Mouse (Mus musculus) spleen, postnatal 10 days (tissue): ENCODE measurements around the gene Bcl2l12.
"Not testable (repeated sequence)": the region's sequence is repeated elsewhere in the genome, so short reads cannot be mapped to it uniquely, and the experiment has no call there.

Source experiments
- DNase-seq, 2 experiments: peaks; one replicate each; pipeline ENCODE4 v3.0.0; 2021 to 2022; ENCODE audit warnings: low spot score in 2 of 2

Gene Bcl2l12

GRCm38 (mm10) chr7:44998501-44998955 is at the start of gene Bcl2l12:
TSS of gene Bcl2l12 (minus strand) at chr7:44998712.
- peak; percentile 50 to 68 for DNase-seq

GRCm38 (mm10) chr7:45047491-45047890 is 49.0 kb upstream of the Bcl2l12 start:
- DNase-seq, result no peak

GRCm38 (mm10) chr7:45046853-45047350 is 48.4 kb upstream of the Bcl2l12 start:
- DNase-seq, result no peak

GRCm38 (mm10) chr7:45045741-45046140 is 47.2 kb upstream of the Bcl2l12 start:
- no peak for DNase-seq

GRCm38 (mm10) chr7:45043307-45043706 is 44.8 kb upstream of the Bcl2l12 start:
- DNase-seq, result no peak

- no peak for DNase-seq
Observed at GRCm38 (mm10) chr7:45040851-45041250, 42.3 kb upstream of the Bcl2l12 start.

- no peak for DNase-seq
Observed at GRCm38 (mm10) chr7:45038411-45038810, 39.9 kb upstream of the Bcl2l12 start.

- DNase-seq, result peak; percentile 63 to 85
Observed at GRCm38 (mm10) chr7:45037720-45038361, 39.3 kb upstream of the Bcl2l12 start.

GRCm38 (mm10) chr7:45036702-45037101 is 38.2 kb upstream of the Bcl2l12 start:
- no peak for DNase-seq

- no peak for DNase-seq
Observed at GRCm38 (mm10) chr7:45035631-45036030, 37.1 kb upstream of the Bcl2l12 start.

- no peak for DNase-seq
Observed at GRCm38 (mm10) chr7:45033722-45034359, 35.3 kb upstream of the Bcl2l12 start.

- DNase-seq, result no peak
Observed at GRCm38 (mm10) chr7:45030857-45031256, 32.3 kb upstream of the Bcl2l12 start.

GRCm38 (mm10) chr7:45029995-45030394 is 31.5 kb upstream of the Bcl2l12 start:
- DNase-seq, result no peak

GRCm38 (mm10) chr7:45028351-45028750 is 29.8 kb upstream of the Bcl2l12 start:
- no peak for DNase-seq

GRCm38 (mm10) chr7:45027761-45028160 is 29.2 kb upstream of the Bcl2l12 start:
- DNase-seq, result no peak

GRCm38 (mm10) chr7:45026256-45026655 is 27.7 kb upstream of the Bcl2l12 start:
- no peak for DNase-seq

- no peak for DNase-seq
Observed at GRCm38 (mm10) chr7:45025601-45026220, 27.2 kb upstream of the Bcl2l12 start.

- DNase-seq, result no peak
Observed at GRCm38 (mm10) chr7:45024281-45025248, 26.1 kb upstream of the Bcl2l12 start.

- not testable (repeated sequence) for DNase-seq
Observed at GRCm38 (mm10) chr7:45023711-45024110, 25.2 kb upstream of the Bcl2l12 start.

GRCm38 (mm10) chr7:45020225-45020624 is 21.7 kb upstream of the Bcl2l12 start:
- DNase-seq, result no peak

- no peak for DNase-seq
Observed at GRCm38 (mm10) chr7:45019031-45019571, 20.6 kb upstream of the Bcl2l12 start.
